Mouse (Mus musculus) limb, embryonic 14.5 days (tissue): Measurements from ENCODE around the gene Nhsl1. TPM values are rescaled to one million over a fixed set of nuclear protein-coding genes. Genes with fewer than 3 reads are reported as not detected.
"Not testable (repeated sequence)": the region's sequence is repeated elsewhere in the genome, so short reads cannot be mapped to it uniquely, and the experiment has no call there.

Experiments
- ATAC-seq: fragments of 200-750 bp; cut with Nextera tagmentation; 2 replicates; pipeline ENCODE4 v1.8.0; 2017; ENCODE audit warnings: low read depth, moderate number of reproducible peaks, moderate TSS enrichment; ENCODE audit not compliant: low FRiP score
- DNase-seq: peaks from one replicate; pipeline ENCODE4 v3.0.0-alpha.2; 2015; ENCODE audit warnings: low spot score
- H3K27ac ChIP-seq: fragments of 300-500 bp; sonication (generic); replicated peaks from 2 replicates; pipeline ENCODE4 v1.5.1; 2014; ENCODE audit warnings: low read depth, mild to moderate bottlenecking, low read length, moderate library complexity, mixed read lengths
- H3K27me3 ChIP-seq: fragments of 300-500 bp; sonication (generic); 2 replicates; pipeline ENCODE4 v1.6.1; 2014; ENCODE audit warnings: low read length, mixed read lengths; ENCODE audit not compliant: control insufficient read depth, insufficient read depth
- H3K36me3 ChIP-seq: fragments of 300-500 bp; sonication (generic); 2 replicates; pipeline ENCODE4 v1.6.1; 2014; ENCODE audit warnings: mild to moderate bottlenecking, low read length, moderate library complexity, mixed read lengths; ENCODE audit not compliant: control insufficient read depth, insufficient read depth
- H3K4me1 ChIP-seq: fragments of 300-500 bp; sonication (generic); 2 replicates; pipeline ENCODE4 v1.6.1; 2014; ENCODE audit warnings: antibody characterized with exemption, low read length, mixed read lengths; ENCODE audit not compliant: control insufficient read depth, insufficient read depth
- H3K4me2 ChIP-seq: fragments of 300-500 bp; sonication (generic); replicated peaks from 2 replicates; pipeline ENCODE4 v1.6.1; 2014; ENCODE audit warnings: low read depth, mild to moderate bottlenecking, low read length, moderate library complexity; ENCODE audit not compliant: severe bottlenecking
- H3K4me3 ChIP-seq: fragments of 300-500 bp; sonication (generic); replicated peaks from 2 replicates; pipeline ENCODE4 v1.5.1; 2014; ENCODE audit warnings: low read length
- H3K9ac ChIP-seq: fragments of 300-500 bp; sonication (generic); 2 replicates; pipeline ENCODE4 v1.6.1; 2014; ENCODE audit warnings: mild to moderate bottlenecking, low read depth, low read length, moderate library complexity; ENCODE audit not compliant: severe bottlenecking
- H3K9me3 ChIP-seq: fragments of 300-500 bp; sonication (generic); 2 replicates; pipeline ENCODE4 v1.6.1; 2016; ENCODE audit warnings: low read length; ENCODE audit not compliant: control insufficient read depth
- POLR2A ChIP-seq: fragments of 200-500 bp; IDR thresholded peaks from 2 replicates; pipeline ENCODE4 v1.8.0; 2012; ENCODE audit warnings: inconsistent platforms, mild to moderate bottlenecking, moderate library complexity, borderline replicate concordance; ENCODE audit not compliant: insufficient read depth, insufficient read length; ENCODE audit errors: extremely low read depth
- WGBS: fragments of 180-500 bp; shearing (Covaris S2); extraction: QIAGEN DNeasy Blood & Tissue Kit; methylation state at CpG from one replicate; pipeline ENCODE4 v1.1.7; 2014; 5-methylcytosine and 5-hydroxymethylcytosine counted together
- polyA plus RNA-seq, 2 experiments: library from polyadenylated mRNA; depleted of rRNA in 1 of 2; stranded (reverse) in 1 of 2; unstranded in 1 of 2; fragments of >200 nt; fragmentation: Nextera tagmentation in 1 of 2; extraction: Ambion mirVana in 1 of 2; gene quantifications; 2 replicates each; pipeline versions ENCODE4 v1.2.1 to v1.2.3; 2012 to 2014

Gene Nhsl1
- polyA plus RNA-seq, 2 experiments, result 14.5 to 16.6 TPM

DNA sequence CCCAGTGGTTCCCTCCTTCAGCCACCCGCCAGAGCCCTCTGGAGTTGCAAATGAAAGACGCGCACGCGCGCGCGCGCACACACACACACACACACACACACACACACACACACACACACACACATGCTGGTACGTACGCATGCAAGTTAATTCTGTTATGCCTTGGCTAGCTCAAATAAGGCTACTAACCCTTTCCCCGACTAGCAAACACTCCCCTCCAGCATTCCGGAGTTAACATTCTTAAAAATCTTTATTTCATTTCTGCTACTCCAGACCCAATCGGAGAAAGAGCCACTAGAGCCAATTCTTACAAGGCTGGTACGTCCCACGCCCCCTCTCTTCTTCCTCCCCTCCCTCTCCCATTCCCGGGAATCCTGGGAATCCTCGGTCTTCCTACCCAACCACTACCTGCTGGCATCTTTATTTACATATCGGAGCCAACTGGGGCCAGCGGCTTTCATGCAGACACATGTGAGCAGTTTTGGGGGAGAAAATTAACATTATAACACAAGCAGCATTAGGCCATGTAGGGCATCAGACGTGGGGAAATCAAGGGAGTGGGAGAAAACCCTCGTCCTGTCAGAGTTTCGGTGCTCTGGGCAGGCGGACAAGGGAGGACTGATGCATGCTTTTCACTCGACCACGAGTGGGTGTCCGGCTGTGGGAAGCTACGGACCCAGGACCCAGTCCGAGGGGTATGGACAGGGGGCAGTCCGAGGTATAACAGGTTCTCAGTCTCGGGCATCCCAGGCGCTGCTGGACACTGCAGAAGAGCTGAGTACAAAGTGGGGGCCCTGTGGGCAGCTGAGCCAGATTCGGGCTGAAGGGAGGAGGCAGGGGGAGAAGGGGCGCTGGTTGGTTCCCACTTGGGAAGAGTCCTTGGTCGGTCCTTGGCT is 230.8 kb downstream of the Nhsl1 start:
- Histone ChIP-seq H3K4me1 (no peaks in the 10 kb centered on the region), H3K27me3 (no peaks in the 10 kb centered on the region), H3K9ac (peak overlapping the region; percentile 28), H3K4me3 (peak overlapping the region; percentile 35), H3K27ac (no peak overlapping the region), H3K36me3 (no peaks in the 10 kb centered on the region), H3K4me2 (peak overlapping the region; percentile 59), H3K9me3 (no peaks in the 10 kb centered on the region)
- ATAC-seq (no peak; the same call in 1 of the 2 replicates), DNase-seq (no peak)
- no peak for TF ChIP-seq POLR2A
- whole genome bisulfite sequencing, result 4% methylated on average over 35 of the region's 35 CpGs

- H3K4me3 ChIP-seq, H3K36me3 ChIP-seq, H3K9ac ChIP-seq, DNase-seq, H3K4me1 ChIP-seq, H3K27ac ChIP-seq, ATAC-seq, H3K4me2 ChIP-seq, H3K9me3 ChIP-seq, H3K27me3 ChIP-seq: not testable (repeated sequence)
- WGBS, result 74% methylated on average over 9 of the region's 9 CpGs
Observed at GRCm38 (mm10) chr10:18559076-18559475, 240.3 kb downstream of the Nhsl1 start.

DNA sequence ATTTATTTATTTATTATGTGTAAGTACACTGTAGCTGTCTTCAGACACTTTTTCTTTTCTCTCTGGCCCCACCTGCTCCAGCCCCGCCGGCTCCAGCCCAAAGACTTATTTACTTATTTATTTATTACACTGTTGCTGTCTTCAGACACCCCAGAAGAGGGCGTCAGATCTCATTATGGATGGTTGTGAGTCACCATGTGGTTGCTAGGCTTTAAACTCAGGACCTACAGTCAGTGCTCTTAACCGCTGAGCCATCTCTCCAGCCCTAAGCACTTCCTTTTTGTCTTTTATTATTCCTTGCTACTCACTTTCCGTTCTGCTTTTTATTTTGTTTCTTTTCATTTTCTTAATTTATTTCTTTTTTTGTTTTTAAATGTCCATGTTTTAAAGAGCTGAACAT is 242.7 kb downstream of the Nhsl1 start:
- Histone ChIP-seq H3K36me3 (no peaks in the 10 kb centered on the region), H3K27ac (no peak overlapping the region), H3K9me3 (no peaks in the 10 kb centered on the region), H3K4me2 (no peak overlapping the region), H3K4me1 (no peaks in the 10 kb centered on the region), H3K4me3 (no peak overlapping the region), H3K27me3 (no peaks in the 10 kb centered on the region), H3K9ac (no peak overlapping the region)
- DNase-seq, result no peak
- TF ChIP-seq POLR2A, result no peak
- ATAC-seq, result no peak
- WGBS, result 49% methylated on average over 5 of the region's 5 CpGs

DNA sequence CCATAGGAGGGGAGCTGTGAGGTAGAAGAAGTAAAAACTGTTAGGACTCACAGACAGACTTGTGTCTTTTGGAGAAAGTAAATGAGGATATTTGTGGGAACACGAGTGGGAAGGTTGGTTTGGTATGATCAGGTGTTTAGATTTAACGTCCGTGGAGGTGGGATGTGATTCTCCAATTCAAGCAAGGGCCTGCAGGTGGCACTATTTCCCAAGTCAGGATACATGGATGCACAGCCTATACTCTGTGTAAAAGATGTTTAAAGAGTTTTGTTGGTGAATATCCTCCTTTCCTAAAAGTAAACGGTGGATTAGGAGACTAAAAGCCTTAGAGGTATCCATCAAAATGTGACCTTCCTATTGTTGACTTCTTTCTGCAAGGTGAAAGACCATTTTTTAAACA is 244.2 kb downstream of the Nhsl1 start:
- no peaks in the 10 kb centered on the region for H3K4me1 ChIP-seq
- H3K9ac ChIP-seq, result no peak overlapping the region
- H3K27me3 ChIP-seq, result no peaks in the 10 kb centered on the region
- DNase-seq (peak; percentile 36), ATAC-seq (0 out of 2 replicates have a peak, but pooled peaks have one; percentile 44)
- 4% methylated on average over 4 of the region's 4 CpGs for WGBS
- H3K4me3 ChIP-seq, result no peak overlapping the region
- no peak overlapping the region for H3K4me2 ChIP-seq
- TF ChIP-seq POLR2A, result no peak
- no peaks in the 10 kb centered on the region for H3K9me3 ChIP-seq
- H3K36me3 ChIP-seq, result no peaks in the 10 kb centered on the region
- no peak overlapping the region for H3K27ac ChIP-seq

DNA sequence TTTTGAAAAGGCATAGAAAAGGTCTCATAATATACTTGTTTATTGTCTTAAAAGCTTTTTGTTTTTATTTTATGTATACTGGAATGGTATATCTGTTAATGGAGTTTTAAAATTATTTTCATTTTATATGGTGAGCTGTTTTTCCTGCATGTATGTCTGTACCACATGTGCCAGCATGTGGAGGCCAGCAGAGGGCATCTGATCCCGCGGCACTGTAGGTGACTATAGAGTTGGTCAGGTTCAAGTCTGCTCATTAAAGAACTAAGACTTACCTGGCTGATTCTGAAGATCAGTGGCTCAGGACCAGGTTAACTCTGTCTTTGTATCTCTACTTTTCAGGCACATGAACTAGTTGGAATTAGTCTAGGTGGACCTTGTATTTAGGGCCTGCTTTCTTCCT is 253.8 kb downstream of the Nhsl1 start:
- Histone ChIP-seq H3K9me3 (peaks cover 5% of the 10 kb centered on the region; the same call in 1 of the 2 replicates), H3K4me3 (no peak overlapping the region), H3K4me1 (no peaks in the 10 kb centered on the region), H3K27me3 (no peaks in the 10 kb centered on the region), H3K9ac (no peak overlapping the region), H3K4me2 (no peak overlapping the region), H3K36me3 (no peaks in the 10 kb centered on the region), H3K27ac (no peak overlapping the region)
- WGBS, result 54% methylated on average over 2 of the region's 2 CpGs
- DNase-seq (no peak), ATAC-seq (no peak)
- TF ChIP-seq POLR2A, result no peak

Other genes with a start within 250 kb of the Nhsl1 start
- 1.4 and 1.5 TPM in 2 replicates for gene Ect2l, start 108.1 kb upstream of the Nhsl1 start, polyA plus RNA-seq (2012; rRNA removed)
- 0.88 and 1.0 TPM in 2 replicates for gene Ect2l, start 108.1 kb upstream of the Nhsl1 start, polyA plus RNA-seq (2014; fragmentation: Nextera tagmentation; extraction: Ambion mirVana)
- 20.6 and 20.8 TPM in 2 replicates for gene Ccdc28a, start 84.0 kb upstream of the Nhsl1 start, polyA plus RNA-seq (2012; rRNA removed)
- 13.0 and 14.6 TPM in 2 replicates for gene Ccdc28a, start 84.0 kb upstream of the Nhsl1 start, polyA plus RNA-seq (2014; fragmentation: Nextera tagmentation; extraction: Ambion mirVana)
- gene Hebp2, start 227.1 kb downstream of the Nhsl1 start, polyA plus RNA-seq (2012; rRNA removed), result 8.2 and 11.7 TPM in 2 replicates
- gene Hebp2, start 227.1 kb downstream of the Nhsl1 start, polyA plus RNA-seq (2014; fragmentation: Nextera tagmentation; extraction: Ambion mirVana), result 37.0 and 38.4 TPM in 2 replicates